20 mouse cellular contexts compared by ENCODE assay signal in the genomic region with DNA sequence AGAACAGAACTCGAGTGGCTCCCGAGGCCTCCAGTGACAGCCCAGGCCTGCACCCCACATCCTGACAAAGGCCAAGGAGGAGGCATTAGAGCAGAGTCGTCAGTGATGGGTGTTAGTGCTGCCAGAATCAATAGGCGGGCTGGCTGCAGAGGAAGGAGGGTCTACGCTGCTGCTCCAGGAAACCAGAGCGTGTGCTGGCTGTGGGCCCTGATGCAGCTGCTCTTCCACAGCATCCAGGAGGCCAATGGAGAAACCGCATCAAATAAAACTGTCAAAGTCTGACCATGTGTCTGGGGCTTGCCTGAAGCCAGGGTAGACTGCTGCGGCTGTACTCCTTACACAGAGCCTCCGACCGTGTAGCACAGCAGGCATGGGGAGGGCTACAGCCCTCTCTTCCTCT.
"Had no signal": no experiment of that assay in that cellular context is flagged by ENCODE, and none has a peak within 500 bp of the region (broad histone marks: within the 10 kb centered on the region; RNA-seq: fewer than 3 reads in every experiment).

No protein-coding gene starts in this region.

- H3K9ac ChIP-seq: limb, embryonic 12.5 days; limb, embryonic 15.5 days; liver, embryonic 14.5 days; liver, postnatal 0 days; lung, embryonic 14.5 days; stomach, embryonic 15.5 days had no signal

- H3K9me3 ChIP-seq: limb, embryonic 12.5 days; limb, embryonic 15.5 days; stomach, embryonic 15.5 days had no signal

- H3K4me1 ChIP-seq: limb, embryonic 12.5 days; limb, embryonic 15.5 days; stomach, embryonic 15.5 days had no signal

- DNase-seq: kidney, adult 18-20 months; kidney, adult 9 months; kidney, postnatal 14 days; layer of hippocampus, adult 9-11 months; liver, postnatal 0 days; lung, embryonic 14.5 days; retina, postnatal 1 day; right cerebral cortex, postnatal 25 days; spleen, adult 18-20 months; thymus, adult 18-20 months; thymus, postnatal 36 days had no signal

- H3K4me3 ChIP-seq: layer of hippocampus, adult 2 months; left cerebral cortex, adult 2 months; limb, embryonic 12.5 days; limb, embryonic 15.5 days; stomach, embryonic 15.5 days had no signal

- H3K4me2 ChIP-seq: limb, embryonic 12.5 days; limb, embryonic 15.5 days; liver, embryonic 11.5 days; lung, embryonic 14.5 days; stomach, embryonic 15.5 days had no signal

- H3K27ac ChIP-seq: layer of hippocampus, adult 2 months; left cerebral cortex, adult 2 months; limb, embryonic 12.5 days; limb, embryonic 15.5 days; liver, embryonic 14.5 days; macrophage; stomach, embryonic 15.5 days had no signal

- H3K27me3 ChIP-seq: limb, embryonic 12.5 days; limb, embryonic 15.5 days; stomach, embryonic 15.5 days had no signal

- ATAC-seq: lung, postnatal 0 days had no signal
